Mouse (Mus musculus): ENCODE data around the gene Elmo1. TPM values are rescaled to one million over a fixed set of nuclear protein-coding genes. Genes with fewer than 3 reads are reported as not detected.

The Elmo1 gene
- polyA plus RNA-seq, 1 experiment from 2014 or later, result 12.3 TPM

DNA sequence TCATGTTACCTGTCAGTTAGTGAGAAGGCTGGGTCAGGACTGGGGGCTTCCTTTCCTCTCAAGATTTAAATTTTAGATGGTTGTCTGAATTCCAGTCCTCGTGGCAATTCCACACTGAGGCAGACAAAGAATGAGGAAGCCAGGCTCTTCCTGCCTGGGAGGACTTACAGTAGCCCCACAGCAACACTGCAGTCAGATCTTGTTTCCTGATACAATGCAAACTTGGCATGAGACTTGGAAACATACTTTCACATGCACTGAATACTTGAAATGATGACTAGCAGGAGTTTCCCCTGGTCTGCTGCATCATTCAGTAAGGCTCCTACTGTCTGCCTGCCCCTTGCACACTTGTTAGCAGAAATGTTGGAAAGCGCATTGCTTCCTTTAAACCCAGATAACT lies 97.3 kb downstream of the Elmo1 start:
- Histone ChIP-seq H3K4me2 (ENCODE audit: low read depth, low read length, severe bottlenecking) (no peak overlapping the region), H3K4me1 (replicated peaks; ENCODE audit: control insufficient read depth, insufficient read depth, low read length) (no peaks in the 10 kb centered on the region; the same call in 1 of the 2 replicates), H3K27ac (ENCODE audit: low read depth, low read length) (no peak overlapping the region), H3K9ac (ENCODE audit: low read length) (no peak overlapping the region), H3K27me3 (ENCODE audit: control insufficient read depth, insufficient read depth, low read length) (no peaks in the 10 kb centered on the region), H3K9me3 (ENCODE audit: control insufficient read depth, low read length) (no peaks in the 10 kb centered on the region), H3K36me3 (ENCODE audit: control insufficient read depth, insufficient read depth, low read length) (no peaks in the 10 kb centered on the region), H3K4me3 (ENCODE audit: low read depth, low read length) (no peak overlapping the region)
- 79% methylated on average over 2 of the region's 2 CpGs for WGBS
- no peak for ATAC-seq (replicated peaks; ENCODE audit: low FRiP score)
- no peak for DNase-seq (ENCODE audit: low spot score)

DNA sequence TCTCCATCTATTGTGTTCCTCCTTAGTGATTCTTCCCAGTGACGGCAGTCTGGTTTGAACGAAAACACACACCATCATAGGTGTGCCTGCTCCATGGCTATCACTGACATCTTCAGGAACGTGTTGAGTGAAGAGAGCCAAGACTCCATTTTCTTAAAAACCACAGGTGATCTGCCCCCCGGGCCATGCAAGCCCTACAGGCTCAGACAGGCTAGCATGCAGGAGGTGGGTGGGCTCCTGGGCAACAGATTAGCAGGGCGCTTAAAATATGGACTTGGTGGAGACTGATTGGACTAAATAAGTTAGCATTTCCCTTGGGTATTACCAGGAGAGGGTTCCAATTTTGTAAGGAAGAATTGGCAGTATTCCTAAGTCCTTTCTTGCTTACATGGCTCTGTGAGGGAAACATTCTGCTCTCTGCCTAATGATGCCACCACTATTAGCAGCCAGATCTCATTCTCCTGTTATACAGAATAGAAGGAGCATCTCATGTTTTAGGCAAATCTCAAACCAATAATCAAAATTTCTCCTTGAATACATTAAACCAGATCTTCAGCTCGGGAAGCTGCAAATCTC lies 101.7 kb downstream of the Elmo1 start:
- no peaks in the 10 kb centered on the region for H3K4me1 ChIP-seq (replicated peaks; ENCODE audit: control insufficient read depth, insufficient read depth, low read length)
- H3K27me3 ChIP-seq (ENCODE audit: control insufficient read depth, insufficient read depth, low read length), result no peaks in the 10 kb centered on the region
- no peak overlapping the region for H3K27ac ChIP-seq (ENCODE audit: low read depth, low read length)
- H3K9ac ChIP-seq (ENCODE audit: low read length), result no peak overlapping the region
- no peak for DNase-seq (ENCODE audit: low spot score)
- H3K4me2 ChIP-seq (ENCODE audit: low read depth, low read length, severe bottlenecking), result no peak overlapping the region
- ATAC-seq (replicated peaks; ENCODE audit: low FRiP score), result no peak
- H3K4me3 ChIP-seq (ENCODE audit: low read depth, low read length), result no peak overlapping the region
- no peaks in the 10 kb centered on the region for H3K9me3 ChIP-seq (ENCODE audit: control insufficient read depth, low read length)
- 87% methylated on average over 6 of the region's 6 CpGs for WGBS
- no peaks in the 10 kb centered on the region for H3K36me3 ChIP-seq (ENCODE audit: control insufficient read depth, insufficient read depth, low read length)

- ATAC-seq (replicated peaks; ENCODE audit: low FRiP score) (no peak), DNase-seq (ENCODE audit: low spot score) (no peak)
- Histone ChIP-seq H3K9ac (ENCODE audit: low read length) (no peak overlapping the region), H3K4me2 (ENCODE audit: low read depth, low read length, severe bottlenecking) (no peak overlapping the region), H3K9me3 (ENCODE audit: control insufficient read depth, low read length) (no peaks in the 10 kb centered on the region), H3K27me3 (ENCODE audit: control insufficient read depth, insufficient read depth, low read length) (no peaks in the 10 kb centered on the region), H3K4me3 (ENCODE audit: low read depth, low read length) (no peak overlapping the region), H3K36me3 (ENCODE audit: control insufficient read depth, insufficient read depth, low read length) (no peaks in the 10 kb centered on the region), H3K27ac (ENCODE audit: low read depth, low read length) (no peak overlapping the region), H3K4me1 (replicated peaks; ENCODE audit: control insufficient read depth, insufficient read depth, low read length) (no peaks in the 10 kb centered on the region)
- WGBS, result 76% methylated on average over 2 of the region's 2 CpGs
Observed at GRCm38 (mm10) chr13:20200582-20200981, 110.2 kb downstream of the Elmo1 start.

GRCm38 (mm10) chr13:20202617-20203016 lies 112.2 kb downstream of the Elmo1 start:
- no peaks in the 10 kb centered on the region for H3K27me3 ChIP-seq (ENCODE audit: control insufficient read depth, insufficient read depth, low read length)
- no peaks in the 10 kb centered on the region for H3K36me3 ChIP-seq (ENCODE audit: control insufficient read depth, insufficient read depth, low read length)
- H3K4me3 ChIP-seq (ENCODE audit: low read depth, low read length), result no peak overlapping the region
- 96% methylated on average over 4 of the region's 4 CpGs for WGBS
- ATAC-seq (replicated peaks; ENCODE audit: low FRiP score) (no peak), DNase-seq (ENCODE audit: low spot score) (no peak)
- H3K9ac ChIP-seq (ENCODE audit: low read length), result no peak overlapping the region
- no peak overlapping the region for H3K4me2 ChIP-seq (ENCODE audit: low read depth, low read length, severe bottlenecking)
- no peak overlapping the region for H3K27ac ChIP-seq (ENCODE audit: low read depth, low read length)
- H3K9me3 ChIP-seq (ENCODE audit: control insufficient read depth, low read length), result no peaks in the 10 kb centered on the region
- no peaks in the 10 kb centered on the region for H3K4me1 ChIP-seq (replicated peaks; ENCODE audit: control insufficient read depth, insufficient read depth, low read length)

GRCm38 (mm10) chr13:20204165-20204564 lies 113.8 kb downstream of the Elmo1 start:
- no peaks in the 10 kb centered on the region for H3K9me3 ChIP-seq (ENCODE audit: control insufficient read depth, low read length)
- H3K4me1 ChIP-seq (replicated peaks; ENCODE audit: control insufficient read depth, insufficient read depth, low read length), result no peaks in the 10 kb centered on the region
- H3K36me3 ChIP-seq (ENCODE audit: control insufficient read depth, insufficient read depth, low read length), result no peaks in the 10 kb centered on the region
- DNase-seq (ENCODE audit: low spot score) (no peak), ATAC-seq (replicated peaks; ENCODE audit: low FRiP score) (no peak)
- H3K27ac ChIP-seq (ENCODE audit: low read depth, low read length), result no peak overlapping the region
- no peak overlapping the region for H3K4me3 ChIP-seq (ENCODE audit: low read depth, low read length)
- H3K4me2 ChIP-seq (ENCODE audit: low read depth, low read length, severe bottlenecking), result no peak overlapping the region
- no peaks in the 10 kb centered on the region for H3K27me3 ChIP-seq (ENCODE audit: control insufficient read depth, insufficient read depth, low read length)
- H3K9ac ChIP-seq (ENCODE audit: low read length), result no peak overlapping the region

DNA sequence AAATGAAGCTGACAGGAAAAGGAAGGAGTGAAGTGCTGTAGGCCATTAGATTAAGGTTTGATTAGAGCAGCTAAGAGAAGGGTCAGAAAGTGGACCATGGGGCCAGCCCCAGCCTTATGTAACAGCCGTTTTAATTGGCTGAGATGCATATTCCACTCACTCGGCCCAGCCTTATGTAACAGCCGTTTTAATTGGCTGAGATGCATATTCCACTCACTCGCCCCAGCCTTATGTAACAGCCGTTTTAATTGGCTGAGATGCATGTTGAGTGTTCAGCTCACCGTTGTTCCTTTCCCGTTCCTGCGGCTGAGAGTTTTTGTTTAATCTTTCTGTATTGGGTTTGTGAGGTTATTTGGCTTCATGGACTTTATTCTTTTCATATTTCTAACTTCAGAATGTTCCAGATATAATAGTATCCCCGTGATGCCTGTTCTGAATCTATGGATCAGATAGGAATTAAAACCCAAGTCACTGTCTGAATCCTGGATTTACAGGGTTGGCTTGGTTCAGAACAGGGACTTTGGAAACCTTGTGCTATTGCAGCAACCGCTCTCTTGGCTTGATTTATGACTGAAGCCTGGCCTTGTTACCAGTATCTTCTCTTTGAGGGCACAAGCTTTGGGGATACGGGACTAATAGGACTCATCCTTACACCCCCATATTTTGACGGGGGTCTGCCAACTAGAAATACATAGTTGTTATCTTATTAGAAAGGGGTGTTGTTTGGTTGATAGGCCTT lies 114.8 kb downstream of the Elmo1 start:
- H3K9me3 ChIP-seq (ENCODE audit: control insufficient read depth, low read length), result no peaks in the 10 kb centered on the region
- no peak for DNase-seq (ENCODE audit: low spot score)
- H3K27me3 ChIP-seq (ENCODE audit: control insufficient read depth, insufficient read depth, low read length), result no peaks in the 10 kb centered on the region
- no peaks in the 10 kb centered on the region for H3K4me1 ChIP-seq (replicated peaks; ENCODE audit: control insufficient read depth, insufficient read depth, low read length)
- ATAC-seq (replicated peaks; ENCODE audit: low FRiP score), result no peak; the same call in 1 of the 2 replicates
- no peak overlapping the region for H3K27ac ChIP-seq (ENCODE audit: low read depth, low read length)
- H3K36me3 ChIP-seq (ENCODE audit: control insufficient read depth, insufficient read depth, low read length), result no peaks in the 10 kb centered on the region
- 90% methylated on average over 12 of the region's 12 CpGs for WGBS
- no peak overlapping the region for H3K4me3 ChIP-seq (ENCODE audit: low read depth, low read length)
- H3K9ac ChIP-seq (ENCODE audit: low read length), result no peak overlapping the region
- H3K4me2 ChIP-seq (ENCODE audit: low read depth, low read length, severe bottlenecking), result no peak overlapping the region

GRCm38 (mm10) chr13:20205746-20206145 lies 115.3 kb downstream of the Elmo1 start:
- H3K4me2 ChIP-seq (ENCODE audit: low read depth, low read length, severe bottlenecking), result no peak overlapping the region
- ATAC-seq (replicated peaks; ENCODE audit: low FRiP score) (no peak), DNase-seq (ENCODE audit: low spot score) (no peak)
- H3K9ac ChIP-seq (ENCODE audit: low read length), result no peak overlapping the region
- WGBS, result 88% methylated on average over 2 of the region's 2 CpGs
- H3K4me1 ChIP-seq (replicated peaks; ENCODE audit: control insufficient read depth, insufficient read depth, low read length), result no peaks in the 10 kb centered on the region
- H3K27ac ChIP-seq (ENCODE audit: low read depth, low read length), result no peak overlapping the region
- H3K4me3 ChIP-seq (ENCODE audit: low read depth, low read length), result no peak overlapping the region
- H3K27me3 ChIP-seq (ENCODE audit: control insufficient read depth, insufficient read depth, low read length), result no peaks in the 10 kb centered on the region
- H3K36me3 ChIP-seq (ENCODE audit: control insufficient read depth, insufficient read depth, low read length), result no peaks in the 10 kb centered on the region
- no peaks in the 10 kb centered on the region for H3K9me3 ChIP-seq (ENCODE audit: control insufficient read depth, low read length)

DNA sequence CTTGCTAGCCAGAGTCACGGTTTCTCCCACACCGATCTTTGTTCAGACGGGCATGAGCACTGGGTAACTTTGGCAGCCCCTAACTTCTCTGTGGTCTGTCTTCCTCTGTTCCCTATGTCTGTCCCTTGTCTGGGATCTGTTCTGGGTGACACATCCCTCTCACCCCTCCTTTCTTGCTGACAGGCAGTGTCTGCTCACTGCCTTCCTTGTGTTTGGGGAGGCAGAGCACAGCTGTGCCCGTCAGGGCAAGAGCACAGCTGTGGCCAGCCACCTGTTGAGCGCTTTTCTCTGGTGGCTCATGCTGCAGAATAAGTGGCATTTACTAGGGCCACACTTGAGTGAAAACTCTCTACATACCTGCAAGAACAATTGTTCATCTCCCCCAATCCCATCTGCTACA lies 116.7 kb downstream of the Elmo1 start:
- Histone ChIP-seq H3K4me1 (replicated peaks; ENCODE audit: control insufficient read depth, insufficient read depth, low read length) (no peaks in the 10 kb centered on the region), H3K27me3 (ENCODE audit: control insufficient read depth, insufficient read depth, low read length) (no peaks in the 10 kb centered on the region), H3K9me3 (ENCODE audit: control insufficient read depth, low read length) (no peaks in the 10 kb centered on the region), H3K36me3 (ENCODE audit: control insufficient read depth, insufficient read depth, low read length) (no peaks in the 10 kb centered on the region), H3K9ac (ENCODE audit: low read length) (no peak overlapping the region), H3K4me2 (ENCODE audit: low read depth, low read length, severe bottlenecking) (no peak overlapping the region), H3K4me3 (ENCODE audit: low read depth, low read length) (no peak overlapping the region), H3K27ac (ENCODE audit: low read depth, low read length) (no peak overlapping the region)
- WGBS, result 69% methylated on average over 5 of the region's 5 CpGs
- no peak for DNase-seq (ENCODE audit: low spot score)
- no peak for ATAC-seq (replicated peaks; ENCODE audit: low FRiP score)
